Mouse (Mus musculus): Measurements from ENCODE around the gene Coq8b. TPM values are rescaled to one million over a fixed set of nuclear protein-coding genes. Genes with fewer than 3 reads are reported as not detected.
"Not testable (repeated sequence)": the region's sequence is repeated elsewhere in the genome, so short reads cannot be mapped to it uniquely, and the experiment has no call there.

The Coq8b gene
- total and polyA plus RNA-seq, 2 experiments from 2014 or later = 19.1 to 26.3 TPM

GRCm38 (mm10) chr7:27238568-27238967 lies 5.7 kb downstream of the Coq8b start:
- WGBS = 87% methylated on average over 5 of the region's 5 CpGs
- Histone ChIP-seq H3K4me3 (ENCODE audit: low read depth, low read length) (no peak overlapping the region), H3K36me3 (ENCODE audit: insufficient read depth) (peaks cover 43% of the 10 kb centered on the region), H3K27me3 (ENCODE audit: insufficient read depth, low read length) (no peaks in the 10 kb centered on the region), H3K9ac (no peak overlapping the region; the same call in 1 of the 2 replicates), H3K4me2 (ENCODE audit: low read depth) (no peak overlapping the region), H3K27ac (ENCODE audit: low read depth, low read length) (no peak overlapping the region), H3K4me1 (ENCODE audit: insufficient read depth) (peaks cover 6% of the 10 kb centered on the region), H3K9me3 (ENCODE audit: low read length) (no peaks in the 10 kb centered on the region)
- TF ChIP-seq CTCF (IDR thresholded peaks at IDR 0.05; ENCODE audit: low read depth) = no peak
- ATAC-seq (no peak), DNase-seq (no peak)

- Histone ChIP-seq H3K4me1 (ENCODE audit: insufficient read depth) (no peaks in the 10 kb centered on the region), H3K9ac (no peak overlapping the region), H3K36me3 (ENCODE audit: insufficient read depth) (peaks cover 52% of the 10 kb centered on the region), H3K4me2 (ENCODE audit: low read depth) (no peak overlapping the region), H3K27ac (ENCODE audit: low read depth, low read length) (no peak overlapping the region), H3K4me3 (ENCODE audit: low read depth, low read length) (no peak overlapping the region), H3K9me3 (ENCODE audit: low read length) (no peaks in the 10 kb centered on the region), H3K27me3 (ENCODE audit: insufficient read depth, low read length) (no peaks in the 10 kb centered on the region)
- WGBS = 80% methylated on average over 8 of the region's 8 CpGs
- ATAC-seq (no peak), DNase-seq (no peak)
- no peak for TF ChIP-seq CTCF (IDR thresholded peaks at IDR 0.05; ENCODE audit: low read depth)
Observed at GRCm38 (mm10) chr7:27243211-27243610, 10.4 kb downstream of the Coq8b start.

DNA sequence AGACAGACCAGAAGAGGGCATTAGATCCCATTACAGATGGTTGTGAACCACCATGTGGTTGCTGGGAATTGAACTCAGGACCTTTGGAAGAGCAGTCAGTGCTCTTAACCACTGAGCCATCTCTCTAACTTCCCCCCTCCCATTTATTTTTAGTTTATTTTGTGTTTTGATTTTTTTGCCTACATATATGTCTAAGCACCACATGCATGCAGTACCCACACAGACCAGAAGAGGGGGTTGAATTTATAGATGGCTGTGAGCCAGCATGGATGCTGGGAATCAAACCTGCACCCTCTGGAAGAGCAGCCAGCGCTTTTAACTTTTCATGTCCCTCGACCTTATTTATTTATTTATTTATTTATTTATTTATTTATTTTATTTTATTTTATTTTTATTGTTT lies 11.3 kb downstream of the Coq8b start:
- TF ChIP-seq CTCF (IDR thresholded peaks at IDR 0.05; ENCODE audit: low read depth) = peak; percentile 47
- H3K9me3 ChIP-seq (ENCODE audit: low read length); H3K4me2 ChIP-seq (ENCODE audit: low read depth); H3K9ac ChIP-seq; H3K27ac ChIP-seq (ENCODE audit: low read depth, low read length); DNase-seq; H3K27me3 ChIP-seq (ENCODE audit: insufficient read depth, low read length); H3K4me3 ChIP-seq (ENCODE audit: low read depth, low read length); ATAC-seq; H3K4me1 ChIP-seq (ENCODE audit: insufficient read depth): not testable (repeated sequence)
- 88% methylated on average over 2 of the region's 2 CpGs for WGBS
- H3K36me3 ChIP-seq (ENCODE audit: insufficient read depth) = peaks cover 47% of the 10 kb centered on the region

DNA sequence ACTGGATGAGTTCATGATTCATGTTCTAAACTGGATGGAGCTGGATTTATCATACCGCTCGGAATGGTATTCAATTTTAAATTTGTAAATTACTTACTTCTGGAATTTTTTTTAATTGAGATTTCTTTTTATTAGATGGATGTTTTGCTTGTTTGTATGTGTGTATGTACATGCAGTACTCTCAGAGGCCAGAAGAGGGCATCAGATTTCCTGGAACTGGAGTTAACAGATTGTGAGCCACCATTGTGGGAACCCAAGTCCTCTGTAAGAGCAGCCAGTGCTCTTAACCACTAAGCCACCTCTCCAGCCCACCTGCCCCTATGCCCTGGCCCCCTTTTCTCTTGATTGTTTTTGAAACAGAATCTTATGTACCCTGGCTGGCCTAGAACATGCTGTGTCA lies 16.3 kb downstream of the Coq8b start:
- Histone ChIP-seq H3K36me3 (ENCODE audit: insufficient read depth) (peaks cover 27% of the 10 kb centered on the region), H3K4me1 (ENCODE audit: insufficient read depth) (no peaks in the 10 kb centered on the region), H3K9ac (no peak overlapping the region), H3K4me3 (ENCODE audit: low read depth, low read length) (no peak overlapping the region), H3K9me3 (ENCODE audit: low read length) (no peaks in the 10 kb centered on the region), H3K4me2 (ENCODE audit: low read depth) (no peak overlapping the region), H3K27ac (ENCODE audit: low read depth, low read length) (no peak overlapping the region), H3K27me3 (ENCODE audit: insufficient read depth, low read length) (no peaks in the 10 kb centered on the region)
- peak; percentile 57 for TF ChIP-seq CTCF (IDR thresholded peaks at IDR 0.05; ENCODE audit: low read depth)
- DNase-seq = peak; percentile 36
- no peak for ATAC-seq
- WGBS = 88% methylated on average over 2 of the region's 2 CpGs

DNA sequence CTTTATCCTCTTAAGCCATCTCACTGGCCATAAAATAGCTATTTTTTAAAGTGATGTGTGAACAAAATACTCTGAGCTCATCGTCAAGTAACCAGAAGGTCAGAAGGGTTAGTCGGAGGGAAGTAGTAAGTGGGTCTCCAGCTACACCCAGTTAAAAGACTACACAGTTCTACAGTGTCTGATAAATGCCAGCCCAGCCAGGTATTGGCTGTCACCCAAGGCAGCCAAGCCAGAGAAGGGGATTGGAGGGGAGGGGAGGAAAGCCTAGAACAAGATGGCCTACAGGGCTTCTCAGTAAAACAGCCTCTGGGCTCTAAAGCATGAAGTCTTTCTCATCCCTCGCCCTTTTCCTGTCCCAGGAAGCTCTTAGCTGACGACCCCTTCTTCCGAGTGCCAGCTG lies 17.1 kb downstream of the Coq8b start:
- ATAC-seq = no peak
- WGBS = 72% methylated on average over 5 of the region's 5 CpGs
- no peak for DNase-seq

GRCm38 (mm10) chr7:27251946-27252345 lies 19.1 kb downstream of the Coq8b start:
- Histone ChIP-seq H3K9ac (no peak overlapping the region), H3K9me3 (ENCODE audit: low read length) (no peaks in the 10 kb centered on the region), H3K4me2 (ENCODE audit: low read depth) (no peak overlapping the region), H3K36me3 (ENCODE audit: insufficient read depth) (peaks cover 18% of the 10 kb centered on the region), H3K27ac (ENCODE audit: low read depth, low read length) (no peak overlapping the region), H3K4me3 (ENCODE audit: low read depth, low read length) (no peak overlapping the region), H3K4me1 (ENCODE audit: insufficient read depth) (0 out of 2 replicates have a peak, but pooled peaks cover 1% of the 10 kb centered on the region), H3K27me3 (ENCODE audit: insufficient read depth, low read length) (no peaks in the 10 kb centered on the region)
- ATAC-seq (no peak), DNase-seq (no peak)
- WGBS = 89% methylated on average over 6 of the region's 6 CpGs
- TF ChIP-seq CTCF (IDR thresholded peaks at IDR 0.05; ENCODE audit: low read depth) = no peak

More for the DNA sequence above, 17.1 kb downstream of the Coq8b start:
- H3K27me3 ChIP-seq (ENCODE audit: insufficient read depth, low read length) = no peaks in the 10 kb centered on the region
- no peak overlapping the region for H3K4me2 ChIP-seq (ENCODE audit: low read depth)
- TF ChIP-seq CTCF (IDR thresholded peaks at IDR 0.05; ENCODE audit: low read depth) = no peak
- no peak overlapping the region for H3K4me3 ChIP-seq (ENCODE audit: low read depth, low read length)
- no peak overlapping the region for H3K27ac ChIP-seq (ENCODE audit: low read depth, low read length)
- no peak overlapping the region for H3K9ac ChIP-seq
- H3K9me3 ChIP-seq (ENCODE audit: low read length) = no peaks in the 10 kb centered on the region
- H3K4me1 ChIP-seq (ENCODE audit: insufficient read depth) = no peaks in the 10 kb centered on the region
- peaks cover 27% of the 10 kb centered on the region for H3K36me3 ChIP-seq (ENCODE audit: insufficient read depth)

DNA sequence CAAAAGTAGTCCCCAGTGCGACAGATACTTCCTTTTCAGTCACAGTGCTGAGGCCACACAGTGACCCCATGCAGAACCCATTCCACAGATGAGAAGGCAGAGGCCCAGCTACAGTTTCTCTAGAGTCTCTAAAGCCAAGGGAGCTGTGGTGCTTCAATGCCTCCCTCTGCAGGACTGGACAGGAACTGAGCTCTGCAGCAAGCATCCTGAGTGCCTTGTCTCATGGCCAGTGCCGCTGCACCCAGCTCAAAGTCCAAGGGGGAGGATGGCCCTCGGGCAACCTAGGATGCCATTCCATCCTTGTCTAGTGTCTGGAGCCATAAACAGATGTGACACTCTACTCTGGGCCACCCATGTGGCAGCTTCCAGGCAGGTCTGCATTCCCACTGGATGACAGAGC lies 22.9 kb downstream of the Coq8b start:
- ATAC-seq = no peak
- TF ChIP-seq CTCF (IDR thresholded peaks at IDR 0.05; ENCODE audit: low read depth) = peak; percentile 55
- no peak overlapping the region for H3K4me3 ChIP-seq (ENCODE audit: low read depth, low read length)

More for the DNA sequence above, 22.9 kb downstream of the Coq8b start:
- Histone ChIP-seq H3K9me3 (ENCODE audit: low read length) (no peaks in the 10 kb centered on the region), H3K9ac (no peak overlapping the region), H3K4me2 (ENCODE audit: low read depth) (no peak overlapping the region), H3K27ac (ENCODE audit: low read depth, low read length) (no peak overlapping the region), H3K4me1 (ENCODE audit: insufficient read depth) (peaks cover 15% of the 10 kb centered on the region; the same call in 1 of the 2 replicates), H3K27me3 (ENCODE audit: insufficient read depth, low read length) (no peaks in the 10 kb centered on the region), H3K36me3 (ENCODE audit: insufficient read depth) (peaks cover 10% of the 10 kb centered on the region)
- no peak for DNase-seq
- 83% methylated on average over 3 of the region's 3 CpGs for WGBS
